In genomic region chr11:69072234-69072633, GRCm38 (mm10) we compare ENCODE assay signal across 8 mouse cellular contexts. TPM values are rescaled to one million over a fixed set of nuclear protein-coding genes. Genes with fewer than 3 reads are reported as not detected.
DNase-seq lines count a peak whose midpoint lies in the region; ATAC-seq and TF ChIP-seq lines count a peak whose summit lies in the region.

No protein-coding gene starts in this region.

- no peak overlapping the region for H3K4me3 ChIP-seq in lung, embryonic 14.5 days (ENCODE audit: low read depth, low read length)
- H3K4me3 ChIP-seq in limb, embryonic 11.5 days (ENCODE audit: low read depth, low read length) = no peak overlapping the region
- H3K4me3 ChIP-seq in neural tube, embryonic 15.5 days (replicated peaks) = peak overlapping the region; percentile 35

- peaks cover 7% of the 10 kb centered on the region; the same call in 1 of the 2 replicates for H3K4me1 ChIP-seq in lung, embryonic 14.5 days (ENCODE audit: insufficient read depth)
- peaks cover 6% of the 10 kb centered on the region; the same call in 1 of the 2 replicates for H3K4me1 ChIP-seq in limb, embryonic 11.5 days (ENCODE audit: control insufficient read depth, insufficient read depth, low read length)
- H3K4me1 ChIP-seq in neural tube, embryonic 15.5 days = peaks cover 47% of the 10 kb centered on the region

- H3K27me3 ChIP-seq in lung, embryonic 14.5 days (ENCODE audit: insufficient read depth, low read length) = no peaks in the 10 kb centered on the region
- no peaks in the 10 kb centered on the region for H3K27me3 ChIP-seq in limb, embryonic 11.5 days (ENCODE audit: control insufficient read depth, insufficient read depth, low read length)
- no peaks in the 10 kb centered on the region for H3K27me3 ChIP-seq in neural tube, embryonic 15.5 days (replicated peaks)

- H3K36me3 ChIP-seq in lung, embryonic 14.5 days (ENCODE audit: insufficient read depth) = no peaks in the 10 kb centered on the region
- no peaks in the 10 kb centered on the region for H3K36me3 ChIP-seq in limb, embryonic 11.5 days (ENCODE audit: control insufficient read depth, insufficient read depth, low read length)
- H3K36me3 ChIP-seq in neural tube, embryonic 15.5 days = no peaks in the 10 kb centered on the region

- 81% methylated on average over 11 of the region's 11 CpGs for WGBS in lung, embryonic 14.5 days
- WGBS in limb, embryonic 11.5 days = 79% methylated on average over 11 of the region's 11 CpGs
- WGBS in neural tube, embryonic 15.5 days = 87% methylated on average over 11 of the region's 11 CpGs

- H3K9ac ChIP-seq in lung, embryonic 14.5 days = no peak overlapping the region
- H3K9ac ChIP-seq in limb, embryonic 11.5 days (ENCODE audit: low read length) = no peak overlapping the region
- H3K9ac ChIP-seq in neural tube, embryonic 15.5 days (replicated peaks) = peak overlapping the region; percentile 47; the same call in 1 of the 2 replicates

- no peaks in the 10 kb centered on the region for H3K9me3 ChIP-seq in lung, embryonic 14.5 days (ENCODE audit: low read depth, low read length)
- H3K9me3 ChIP-seq in limb, embryonic 11.5 days (ENCODE audit: control insufficient read depth, low read length) = no peaks in the 10 kb centered on the region
- H3K9me3 ChIP-seq in neural tube, embryonic 15.5 days (replicated peaks) = no peaks in the 10 kb centered on the region

- peak overlapping the region; percentile 96; the same call in 1 of the 2 replicates for H3K27ac ChIP-seq in lung, embryonic 14.5 days (ENCODE audit: low read depth)
- H3K27ac ChIP-seq in limb, embryonic 11.5 days (replicated peaks; ENCODE audit: low read depth, low read length) = no peak overlapping the region
- H3K27ac ChIP-seq in neural tube, embryonic 15.5 days (replicated peaks) = peak overlapping the region; percentile 94

- no peak for ATAC-seq in lung, embryonic 14.5 days (ENCODE audit: insufficient read depth)
- ATAC-seq in limb, embryonic 11.5 days (ENCODE audit: insufficient number of reproducible peaks, low FRiP score, low TSS enrichment, low read depth) = no peak
- ATAC-seq in neural tube, embryonic 15.5 days (ENCODE audit: low FRiP score) = no peak
- ATAC-seq in erythroid progenitor cell, adult 5-6 weeks (replicated peaks; ENCODE audit: low FRiP score, poor library complexity, severe bottlenecking) = no peak

- peak; percentile 25 to 46 for DNase-seq in adrenal gland, adult (ENCODE audit: inconsistent age in 2 of 2, low spot score in 1 of 2)
- DNase-seq in adrenal gland, adult 8-10 months = no peak
- DNase-seq in lung, embryonic 14.5 days = no peak
- no peak for DNase-seq in lung, postnatal 10 days
- no peak for DNase-seq in limb, embryonic 11.5 days (ENCODE audit: low spot score)
- DNase-seq in thymus, adult 18-20 months = no peak

- H3K4me2 ChIP-seq in lung, embryonic 14.5 days = peak overlapping the region; percentile 89
- peak overlapping the region; percentile 41; the same call in 1 of the 2 replicates for H3K4me2 ChIP-seq in limb, embryonic 11.5 days (ENCODE audit: low read depth, severe bottlenecking)
- peak overlapping the region; percentile 78 for H3K4me2 ChIP-seq in neural tube, embryonic 15.5 days

- no peak for TF ChIP-seq CTCF in lung, embryonic 14.5 days (IDR thresholded peaks at IDR 0.05; ENCODE audit: low read depth)

RNA-seq across cellular contexts. Expression of gene Tmem107, which starts 1.6 kb away (rescaled TPM):
- 10 to 100 TPM; 13.1 to 28.3 (median 19.4) TPM for total RNA-seq in adrenal gland, adult 8-10 months (2022)
- polyA plus RNA-seq in lung, embryonic 14.5 days (2014; fragmentation: Nextera tagmentation; extraction: Ambion mirVana) = 51.0 and 54.4 TPM in 2 replicates
- 34.6 and 36.7 TPM in 2 replicates for polyA plus RNA-seq in limb, embryonic 11.5 days (2014; fragmentation: Nextera tagmentation; extraction: Ambion mirVana)
- 33.3 and 39.2 TPM in 2 replicates for polyA plus RNA-seq in neural tube, embryonic 15.5 days (2015; fragmentation: Nextera tagmentation; extraction: Ambion mirVana)
- 21.6 and 27.7 TPM in 2 replicates for total RNA-seq in erythroid progenitor cell, adult 5-6 weeks (2015; ENCODE audit: low replicate concordance)
- 12.5 and 12.6 TPM in 2 replicates for total RNA-seq in erythroid progenitor cell, adult 5-6 weeks (2017; ENCODE audit: low replicate concordance)

RNA-seq across cellular contexts. Expression of gene Borcs6, which starts 12.7 kb away (rescaled TPM):
- 10 to 100 TPM; 29.8 to 33.9 (median 31.5) TPM for total RNA-seq in adrenal gland, adult 8-10 months (2022)
- polyA plus RNA-seq in lung, embryonic 14.5 days (2014; fragmentation: Nextera tagmentation; extraction: Ambion mirVana) = 8.0 and 9.5 TPM in 2 replicates
- 6.2 and 7.0 TPM in 2 replicates for polyA plus RNA-seq in limb, embryonic 11.5 days (2014; fragmentation: Nextera tagmentation; extraction: Ambion mirVana)
- polyA plus RNA-seq in neural tube, embryonic 15.5 days (2015; fragmentation: Nextera tagmentation; extraction: Ambion mirVana) = 20.6 and 24.0 TPM in 2 replicates
- total RNA-seq in erythroid progenitor cell, adult 5-6 weeks (2015; ENCODE audit: low replicate concordance) = 2.9 and 4.7 TPM in 2 replicates
- 2.2 and 3.1 TPM in 2 replicates for total RNA-seq in erythroid progenitor cell, adult 5-6 weeks (2017; ENCODE audit: low replicate concordance)

RNA-seq across cellular contexts. Expression of gene Vamp2, which starts 16.1 kb away (rescaled TPM):
- total RNA-seq in adrenal gland, adult 8-10 months (2022) = 100 to 1,000 TPM; 118 to 221 (median 178) TPM
- 64.0 and 64.2 TPM in 2 replicates for polyA plus RNA-seq in lung, embryonic 14.5 days (2014; fragmentation: Nextera tagmentation; extraction: Ambion mirVana)
- polyA plus RNA-seq in limb, embryonic 11.5 days (2014; fragmentation: Nextera tagmentation; extraction: Ambion mirVana) = 64.2 and 73.3 TPM in 2 replicates
- 347 and 355 TPM in 2 replicates for polyA plus RNA-seq in neural tube, embryonic 15.5 days (2015; fragmentation: Nextera tagmentation; extraction: Ambion mirVana)
- total RNA-seq in erythroid progenitor cell, adult 5-6 weeks (2015; ENCODE audit: low replicate concordance) = 94.1 and 114 TPM in 2 replicates
- total RNA-seq in erythroid progenitor cell, adult 5-6 weeks (2017; ENCODE audit: low replicate concordance) = 18.2 and 31.1 TPM in 2 replicates

RNA-seq across cellular contexts. Expression of gene Per1, which starts 22.8 kb away (rescaled TPM):
- total RNA-seq in adrenal gland, adult 8-10 months (2022) = 100 to 1,000 TPM in 1 of 4 experiments, 10 to 100 TPM in 3; 30.0 to 119 (median 51.6) TPM
- polyA plus RNA-seq in lung, embryonic 14.5 days (2014; fragmentation: Nextera tagmentation; extraction: Ambion mirVana) = 15.4 and 23.7 TPM in 2 replicates
- 8.0 and 9.1 TPM in 2 replicates for polyA plus RNA-seq in limb, embryonic 11.5 days (2014; fragmentation: Nextera tagmentation; extraction: Ambion mirVana)
- polyA plus RNA-seq in neural tube, embryonic 15.5 days (2015; fragmentation: Nextera tagmentation; extraction: Ambion mirVana) = 10.0 and 11.9 TPM in 2 replicates
- total RNA-seq in erythroid progenitor cell, adult 5-6 weeks (2015; ENCODE audit: low replicate concordance) = 3.4 and 3.6 TPM in 2 replicates
- 3.3 and 7.6 TPM in 2 replicates for total RNA-seq in erythroid progenitor cell, adult 5-6 weeks (2017; ENCODE audit: low replicate concordance)

RNA-seq across cellular contexts. Expression of gene Aurkb, which starts 26.8 kb away (rescaled TPM):
- 1 to 10 TPM; 1.7 to 2.9 (median 2.3) TPM for total RNA-seq in adrenal gland, adult 8-10 months (2022)
- 209 and 211 TPM in 2 replicates for polyA plus RNA-seq in lung, embryonic 14.5 days (2014; fragmentation: Nextera tagmentation; extraction: Ambion mirVana)
- 171 and 178 TPM in 2 replicates for polyA plus RNA-seq in limb, embryonic 11.5 days (2014; fragmentation: Nextera tagmentation; extraction: Ambion mirVana)
- polyA plus RNA-seq in neural tube, embryonic 15.5 days (2015; fragmentation: Nextera tagmentation; extraction: Ambion mirVana) = 15.6 and 47.4 TPM in 2 replicates
- 328 and 403 TPM in 2 replicates for total RNA-seq in erythroid progenitor cell, adult 5-6 weeks (2015; ENCODE audit: low replicate concordance)
- total RNA-seq in erythroid progenitor cell, adult 5-6 weeks (2017; ENCODE audit: low replicate concordance) = 422 and 478 TPM in 2 replicates

Comparison
In these comparisons a context has a peak if more than half of its experiments do, and no peak if none do; other contexts are left out.
1. DNase-seq: peak in adrenal gland, adult (2 of 2); none in adrenal gland, adult 8-10 months (single experiment), lung, embryonic 14.5 days (single experiment), lung, postnatal 10 days (single experiment), limb, embryonic 11.5 days (single experiment) and thymus, adult 18-20 months (0 of 2).
2. Peak in every context shown above with its lines, with median percentiles within 50 percentile points of each other: H3K4me2 ChIP-seq.